Mouse (Mus musculus): Measurements from ENCODE around the gene Efna1. TPM values are rescaled to one million over a fixed set of nuclear protein-coding genes. Genes with fewer than 3 reads are reported as not detected.

The Efna1 gene
- polyA plus RNA-seq, 1 experiment from 2014 or later: 16.4 TPM

- Histone ChIP-seq H3K27ac (ENCODE audit: low read depth, low read length) (no peak overlapping the region), H3K27me3 (ENCODE audit: control insufficient read depth, insufficient read depth, low read length) (no peaks in the 10 kb centered on the region), H3K4me3 (ENCODE audit: low read depth, low read length) (no peak overlapping the region), H3K9ac (ENCODE audit: low read depth, low read length) (no peak overlapping the region), H3K4me2 (replicated peaks; ENCODE audit: low read depth, low read length) (no peak overlapping the region), H3K9me3 (ENCODE audit: control insufficient read depth, low read length) (no peaks in the 10 kb centered on the region), H3K36me3 (ENCODE audit: control insufficient read depth, insufficient read depth, low read length) (no peaks in the 10 kb centered on the region), H3K4me1 (replicated peaks; ENCODE audit: control insufficient read depth, insufficient read depth, low read length) (no peaks in the 10 kb centered on the region)
- 90% methylated on average over 5 of the region's 5 CpGs for WGBS
- ATAC-seq (ENCODE audit: low FRiP score) (no peak), DNase-seq (ENCODE audit: low spot score) (no peak)
These were observed 11.4 kb upstream of the Efna1 start for GRCm38 (mm10) chr3:89292303-89292702.

GRCm38 (mm10) chr3:89291874-89292273, 10.9 kb upstream of the Efna1 start:
- WGBS: 76% methylated on average over 10 of the region's 10 CpGs
- no peaks in the 10 kb centered on the region for H3K4me1 ChIP-seq (replicated peaks; ENCODE audit: control insufficient read depth, insufficient read depth, low read length)
- no peaks in the 10 kb centered on the region for H3K27me3 ChIP-seq (ENCODE audit: control insufficient read depth, insufficient read depth, low read length)
- no peaks in the 10 kb centered on the region for H3K9me3 ChIP-seq (ENCODE audit: control insufficient read depth, low read length)
- H3K4me3 ChIP-seq (ENCODE audit: low read depth, low read length): no peak overlapping the region
- ATAC-seq (ENCODE audit: low FRiP score) (no peak), DNase-seq (ENCODE audit: low spot score) (no peak)
- no peak overlapping the region for H3K27ac ChIP-seq (ENCODE audit: low read depth, low read length)
- no peaks in the 10 kb centered on the region for H3K36me3 ChIP-seq (ENCODE audit: control insufficient read depth, insufficient read depth, low read length)
- no peak overlapping the region for H3K4me2 ChIP-seq (replicated peaks; ENCODE audit: low read depth, low read length)
- no peak overlapping the region for H3K9ac ChIP-seq (ENCODE audit: low read depth, low read length)

GRCm38 (mm10) chr3:89288503-89288928, 7.6 kb upstream of the Efna1 start:
- Histone ChIP-seq H3K27me3 (ENCODE audit: control insufficient read depth, insufficient read depth, low read length) (no peaks in the 10 kb centered on the region), H3K4me3 (ENCODE audit: low read depth, low read length) (no peak overlapping the region), H3K4me2 (replicated peaks; ENCODE audit: low read depth, low read length) (no peak overlapping the region), H3K9me3 (ENCODE audit: control insufficient read depth, low read length) (no peaks in the 10 kb centered on the region), H3K4me1 (replicated peaks; ENCODE audit: control insufficient read depth, insufficient read depth, low read length) (no peaks in the 10 kb centered on the region), H3K36me3 (ENCODE audit: control insufficient read depth, insufficient read depth, low read length) (no peaks in the 10 kb centered on the region), H3K9ac (ENCODE audit: low read depth, low read length) (no peak overlapping the region), H3K27ac (ENCODE audit: low read depth, low read length) (no peak overlapping the region)
- WGBS: 47% methylated on average over 7 of the region's 7 CpGs
- DNase-seq (ENCODE audit: low spot score): no peak
- ATAC-seq (ENCODE audit: low FRiP score): no peak

- Histone ChIP-seq H3K4me3 (ENCODE audit: low read depth, low read length) (no peak overlapping the region), H3K4me2 (replicated peaks; ENCODE audit: low read depth, low read length) (no peak overlapping the region), H3K4me1 (replicated peaks; ENCODE audit: control insufficient read depth, insufficient read depth, low read length) (no peaks in the 10 kb centered on the region), H3K9ac (ENCODE audit: low read depth, low read length) (no peak overlapping the region), H3K9me3 (ENCODE audit: control insufficient read depth, low read length) (no peaks in the 10 kb centered on the region), H3K36me3 (ENCODE audit: control insufficient read depth, insufficient read depth, low read length) (no peaks in the 10 kb centered on the region), H3K27me3 (ENCODE audit: control insufficient read depth, insufficient read depth, low read length) (no peaks in the 10 kb centered on the region), H3K27ac (ENCODE audit: low read depth, low read length) (no peak overlapping the region)
- 63% methylated on average over 5 of the region's 5 CpGs for WGBS
- no peak for ATAC-seq (ENCODE audit: low FRiP score)
- DNase-seq (ENCODE audit: low spot score): no peak
These were observed 6.3 kb upstream of the Efna1 start for GRCm38 (mm10) chr3:89287286-89287685.

- H3K36me3 ChIP-seq (ENCODE audit: control insufficient read depth, insufficient read depth, low read length): no peaks in the 10 kb centered on the region
- H3K4me1 ChIP-seq (replicated peaks; ENCODE audit: control insufficient read depth, insufficient read depth, low read length): peaks cover 3% of the 10 kb centered on the region
- no peak for ATAC-seq (ENCODE audit: low FRiP score)
- WGBS: 42% methylated on average over 2 of the region's 2 CpGs
- peaks cover 12% of the 10 kb centered on the region for H3K27me3 ChIP-seq (ENCODE audit: control insufficient read depth, insufficient read depth, low read length)
- H3K9ac ChIP-seq (ENCODE audit: low read depth, low read length): no peak overlapping the region
- no peak overlapping the region for H3K4me2 ChIP-seq (replicated peaks; ENCODE audit: low read depth, low read length)
- H3K9me3 ChIP-seq (ENCODE audit: control insufficient read depth, low read length): no peaks in the 10 kb centered on the region
- no peak for DNase-seq (ENCODE audit: low spot score)
- H3K4me3 ChIP-seq (ENCODE audit: low read depth, low read length): no peak overlapping the region
- no peak overlapping the region for H3K27ac ChIP-seq (ENCODE audit: low read depth, low read length)
These were observed 4.6 kb upstream of the Efna1 start for GRCm38 (mm10) chr3:89285526-89285925.

- Histone ChIP-seq H3K9ac (ENCODE audit: low read depth, low read length) (no peak overlapping the region), H3K36me3 (ENCODE audit: control insufficient read depth, insufficient read depth, low read length) (no peaks in the 10 kb centered on the region), H3K27me3 (ENCODE audit: control insufficient read depth, insufficient read depth, low read length) (peaks cover 25% of the 10 kb centered on the region), H3K27ac (ENCODE audit: low read depth, low read length) (no peak overlapping the region), H3K4me1 (replicated peaks; ENCODE audit: control insufficient read depth, insufficient read depth, low read length) (peaks cover 8% of the 10 kb centered on the region), H3K4me2 (replicated peaks; ENCODE audit: low read depth, low read length) (no peak overlapping the region), H3K9me3 (ENCODE audit: control insufficient read depth, low read length) (no peaks in the 10 kb centered on the region), H3K4me3 (ENCODE audit: low read depth, low read length) (no peak overlapping the region)
- WGBS: 84% methylated on average over 3 of the region's 3 CpGs
- ATAC-seq (ENCODE audit: low FRiP score) (no peak), DNase-seq (ENCODE audit: low spot score) (no peak)
These were observed 3.3 kb upstream of the Efna1 start for GRCm38 (mm10) chr3:89284261-89284660.

- ATAC-seq (ENCODE audit: low FRiP score): no peak
- Histone ChIP-seq H3K4me2 (replicated peaks; ENCODE audit: low read depth, low read length) (no peak overlapping the region), H3K4me1 (replicated peaks; ENCODE audit: control insufficient read depth, insufficient read depth, low read length) (peaks cover 13% of the 10 kb centered on the region)
These were observed 1.3 kb upstream of the Efna1 start for GRCm38 (mm10) chr3:89282291-89282643.

GRCm38 (mm10) chr3:89281579-89282290, 793 bp upstream of the Efna1 start:
- H3K4me1 ChIP-seq (replicated peaks; ENCODE audit: control insufficient read depth, insufficient read depth, low read length): peaks cover 13% of the 10 kb centered on the region
- DNase-seq (ENCODE audit: low spot score) (peak; percentile 97), ATAC-seq (ENCODE audit: low FRiP score) (no peak)
- H3K4me3 ChIP-seq (ENCODE audit: low read depth, low read length): peak overlapping the region; percentile 38
- peak overlapping the region; percentile 45 for H3K9ac ChIP-seq (ENCODE audit: low read depth, low read length)
- no peaks in the 10 kb centered on the region for H3K9me3 ChIP-seq (ENCODE audit: control insufficient read depth, low read length)
- no peaks in the 10 kb centered on the region for H3K36me3 ChIP-seq (ENCODE audit: control insufficient read depth, insufficient read depth, low read length)
- WGBS: 13% methylated on average over 20 of the region's 20 CpGs
- peak overlapping the region; percentile 85; the same call in 1 of the 2 replicates for H3K4me2 ChIP-seq (replicated peaks; ENCODE audit: low read depth, low read length)
- no peak overlapping the region for H3K27ac ChIP-seq (ENCODE audit: low read depth, low read length)
- peaks cover 38% of the 10 kb centered on the region for H3K27me3 ChIP-seq (ENCODE audit: control insufficient read depth, insufficient read depth, low read length)

More at GRCm38 (mm10) chr3:89282291-89282643, 1.3 kb upstream of the Efna1 start:
- no peaks in the 10 kb centered on the region for H3K36me3 ChIP-seq (ENCODE audit: control insufficient read depth, insufficient read depth, low read length)
- DNase-seq (ENCODE audit: low spot score): no peak
- H3K4me3 ChIP-seq (ENCODE audit: low read depth, low read length): no peak overlapping the region
- H3K27ac ChIP-seq (ENCODE audit: low read depth, low read length): no peak overlapping the region
- WGBS: 31% methylated on average over 4 of the region's 4 CpGs
- no peaks in the 10 kb centered on the region for H3K9me3 ChIP-seq (ENCODE audit: control insufficient read depth, low read length)
- peak overlapping the region; percentile 45 for H3K9ac ChIP-seq (ENCODE audit: low read depth, low read length)
- H3K27me3 ChIP-seq (ENCODE audit: control insufficient read depth, insufficient read depth, low read length): peaks cover 34% of the 10 kb centered on the region

GRCm38 (mm10) chr3:89280050-89280605, 814 bp downstream of the Efna1 start:
- H3K9ac ChIP-seq (ENCODE audit: low read depth, low read length): peak overlapping the region; percentile 58
- no peaks in the 10 kb centered on the region for H3K36me3 ChIP-seq (ENCODE audit: control insufficient read depth, insufficient read depth, low read length)
- ATAC-seq (ENCODE audit: low FRiP score) (peak; percentile 39), DNase-seq (ENCODE audit: low spot score) (peak; percentile 57)
- no peak overlapping the region for H3K27ac ChIP-seq (ENCODE audit: low read depth, low read length)
- peaks cover 13% of the 10 kb centered on the region for H3K4me1 ChIP-seq (replicated peaks; ENCODE audit: control insufficient read depth, insufficient read depth, low read length)
- peak overlapping the region; percentile 38 for H3K4me3 ChIP-seq (ENCODE audit: low read depth, low read length)
- H3K27me3 ChIP-seq (ENCODE audit: control insufficient read depth, insufficient read depth, low read length): peaks cover 38% of the 10 kb centered on the region
- peak overlapping the region; percentile 85 for H3K4me2 ChIP-seq (replicated peaks; ENCODE audit: low read depth, low read length)
- H3K9me3 ChIP-seq (ENCODE audit: control insufficient read depth, low read length): no peaks in the 10 kb centered on the region
- under 1% methylated on average over 29 of the region's 29 CpGs for WGBS

Data from hindbrain, embryonic 11.5 days (tissue).